Mouse (Mus musculus) olfactory bulb, adult 2 months (tissue): ENCODE data around the gene Hist1h3f.

Experiments
- CTCF ChIP-seq: fragments of 200-500 bp; IDR thresholded peaks from 2 replicates; pipeline ENCODE4 v1.5.1; 2012; ENCODE audit warnings: low read depth, mild to moderate bottlenecking, low read length, moderate library complexity; ENCODE audit not compliant: insufficient read depth
- POLR2A ChIP-seq: fragments of 200-500 bp; IDR thresholded peaks from 2 replicates; pipeline ENCODE4 v1.6.1; 2012; ENCODE audit warnings: mild to moderate bottlenecking, low read depth, low read length, moderate library complexity; ENCODE audit not compliant: insufficient read depth

GRCm38 (mm10) chr13:23510127-23510526 is 33.7 kb upstream of the Hist1h3f start:
- no peak for TF ChIP-seq POLR2A
- TF ChIP-seq CTCF, result no peak
